Mouse (Mus musculus): Measurements from ENCODE around the gene Eepd1.
A peak's percentile ranks its signal among the peaks of the same experiment; 100 is the strongest.
"Not testable (repeated sequence)": the region's sequence is repeated elsewhere in the genome, so short reads cannot be mapped to it uniquely, and the experiment has no call there.

Eepd1 gene

GRCm38 (mm10) chr9:25481344-25482095, at the start of gene Eepd1:
Gene Eepd1 (plus strand): TSS chr9:25481547.
- peak; percentile 97 for DNase-seq

- no peak for DNase-seq
These were observed 42.5 kb upstream of the Eepd1 start for GRCm38 (mm10) chr9:25438836-25439235.

DNA sequence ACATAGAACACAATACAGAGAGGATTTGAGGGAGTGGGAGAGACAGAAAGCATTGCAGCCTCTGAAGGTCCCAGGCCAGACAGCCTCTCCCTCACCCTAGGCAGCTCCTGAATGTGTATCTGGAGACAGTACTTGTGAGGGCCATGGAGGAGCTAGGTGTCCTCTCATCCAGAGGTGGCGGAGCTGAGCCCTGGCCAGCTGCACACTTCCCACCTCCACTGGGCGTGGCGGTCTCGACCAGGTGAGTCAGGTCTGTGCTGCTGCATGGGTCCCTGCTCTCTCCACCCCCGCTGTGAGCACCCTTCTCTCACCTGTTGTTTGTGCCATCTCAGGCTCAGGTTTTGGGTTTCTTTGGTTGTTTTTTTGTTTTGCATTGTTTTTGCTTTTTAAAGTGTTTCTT, 41.3 kb upstream of the Eepd1 start:
- DNase-seq = not testable (repeated sequence)

DNA sequence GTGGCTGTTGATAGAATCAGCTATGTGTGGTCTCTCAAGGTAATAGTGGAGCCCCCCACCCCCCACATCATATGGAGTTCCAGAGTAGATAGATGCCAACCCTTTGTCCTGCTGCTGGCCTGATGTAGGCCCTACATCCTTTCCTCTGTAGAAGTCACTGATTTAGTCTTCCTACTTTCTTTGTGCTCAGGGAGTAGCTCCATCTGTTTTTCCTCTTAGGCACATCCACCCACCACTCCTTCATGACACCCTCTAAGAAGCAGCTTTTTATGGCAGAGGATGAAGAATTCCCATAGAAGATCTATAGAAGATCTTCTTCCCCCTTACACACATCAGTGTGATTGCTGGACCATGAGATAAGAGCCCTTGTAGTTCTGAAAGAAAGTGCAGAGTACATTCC, 39.3 kb upstream of the Eepd1 start:
- DNase-seq = no peak

DNA sequence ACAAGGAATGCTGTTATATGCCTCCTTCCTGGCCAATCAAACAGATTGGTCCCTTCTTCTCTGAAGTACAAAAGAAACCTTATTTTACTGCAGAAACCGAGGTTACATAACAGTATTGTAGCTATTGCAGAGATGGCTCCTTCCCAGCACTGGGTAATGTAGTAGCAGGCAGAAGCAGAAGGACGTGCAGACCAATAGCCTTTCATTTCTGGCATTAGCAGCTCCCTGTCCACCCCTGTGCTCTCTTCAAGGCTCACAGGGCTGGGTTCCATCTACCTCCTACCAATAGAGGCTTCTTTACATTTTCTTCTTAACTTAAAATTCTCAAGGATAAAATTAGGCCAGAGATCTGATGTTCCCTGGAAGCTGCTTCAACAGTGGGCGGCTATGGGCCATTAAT, 38.3 kb upstream of the Eepd1 start:
- peak; percentile 12 for DNase-seq

- no peak for DNase-seq
These were observed 37.8 kb upstream of the Eepd1 start for GRCm38 (mm10) chr9:25443546-25443945.

DNA sequence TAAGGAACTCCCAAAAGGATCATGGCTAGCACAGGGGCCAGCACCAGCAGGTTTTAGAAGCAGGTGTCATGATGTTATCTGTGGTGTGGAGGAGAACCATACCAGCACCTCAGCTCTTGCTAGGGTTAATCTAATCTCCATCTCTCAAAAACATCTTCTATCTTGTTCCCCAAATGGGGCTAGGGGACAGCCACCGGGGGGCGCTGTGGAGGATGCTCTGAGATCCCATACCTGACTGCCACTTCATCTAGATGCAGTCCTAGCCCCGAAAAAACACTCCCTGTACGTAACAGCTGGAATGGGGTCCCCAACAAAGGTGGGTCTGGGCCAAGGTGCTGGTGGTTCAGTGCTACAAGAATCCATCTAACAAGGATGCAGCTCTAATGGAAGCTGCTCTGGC, 31.0 kb upstream of the Eepd1 start:
- DNase-seq = no peak

GRCm38 (mm10) chr9:25455027-25455426, 26.3 kb upstream of the Eepd1 start:
- no peak for DNase-seq

GRCm38 (mm10) chr9:25460835-25461555, 20.4 kb upstream of the Eepd1 start:
- DNase-seq = no peak

- DNase-seq = no peak
These were observed 17.0 kb upstream of the Eepd1 start for GRCm38 (mm10) chr9:25464305-25464704.

DNA sequence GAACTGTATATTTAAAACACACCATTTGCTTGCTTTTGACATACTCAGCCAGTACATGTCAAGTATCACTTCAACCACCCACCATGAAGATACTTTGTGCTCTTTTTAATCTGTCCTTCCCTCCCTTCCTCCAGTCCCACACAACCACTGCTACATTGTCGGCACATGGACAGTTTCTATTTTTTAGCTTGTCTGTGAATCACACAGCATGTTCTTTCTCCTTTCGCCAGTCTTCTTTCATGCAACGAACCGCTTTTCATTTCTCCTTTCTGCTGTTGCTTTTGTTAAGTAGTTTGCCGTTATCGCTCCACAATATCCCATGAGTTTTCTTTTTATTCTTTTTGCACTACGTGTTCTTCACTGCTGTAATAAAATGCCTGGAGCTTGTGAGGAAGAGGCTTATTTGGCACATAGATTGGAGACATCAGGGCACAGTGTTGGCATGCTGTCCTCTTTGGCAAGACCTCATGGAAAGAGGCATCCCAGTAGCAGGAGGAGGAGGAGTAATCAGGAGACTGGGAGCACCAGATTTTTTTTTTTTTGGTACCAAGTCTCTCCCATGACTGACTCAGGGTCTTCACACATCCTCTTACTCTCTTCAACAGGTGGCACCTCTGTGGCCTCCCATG, 1.8 kb upstream of the Eepd1 start:
- DNase-seq = no peak

- no peak for DNase-seq
These were observed 671 bp upstream of the Eepd1 start for GRCm38 (mm10) chr9:25480676-25481075.

DNA sequence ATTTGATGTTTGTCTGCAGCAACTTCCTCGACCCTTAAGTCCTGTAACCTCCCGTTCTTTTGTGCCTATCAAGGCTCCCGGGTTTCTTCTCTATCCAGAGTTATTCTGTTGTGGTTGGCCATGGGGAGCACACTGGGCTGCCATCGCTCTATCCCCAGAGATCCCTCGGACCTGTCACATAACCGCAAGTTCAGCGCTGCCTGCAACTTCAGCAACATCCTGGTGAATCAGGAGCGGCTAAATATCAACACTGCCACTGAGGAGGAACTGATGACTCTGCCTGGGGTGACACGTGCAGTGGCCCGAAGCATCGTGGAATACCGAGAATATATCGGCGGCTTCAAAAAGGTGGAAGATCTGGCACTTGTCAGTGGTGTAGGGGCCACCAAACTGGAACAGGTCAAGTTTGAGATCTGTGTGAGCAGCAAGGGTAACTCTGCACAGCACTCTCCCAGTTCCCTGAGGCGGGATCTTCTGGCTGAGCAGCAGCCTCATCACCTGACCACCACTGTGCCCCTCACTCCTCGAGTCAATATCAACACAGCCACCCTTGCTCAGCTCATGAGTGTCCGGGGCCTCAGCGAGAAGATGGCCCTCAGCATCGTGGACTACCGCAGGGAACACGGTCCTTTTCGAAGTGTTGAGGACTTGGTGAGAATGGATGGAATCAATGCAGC, 1.1 kb downstream of the Eepd1 start:
- DNase-seq = no peak

DNA sequence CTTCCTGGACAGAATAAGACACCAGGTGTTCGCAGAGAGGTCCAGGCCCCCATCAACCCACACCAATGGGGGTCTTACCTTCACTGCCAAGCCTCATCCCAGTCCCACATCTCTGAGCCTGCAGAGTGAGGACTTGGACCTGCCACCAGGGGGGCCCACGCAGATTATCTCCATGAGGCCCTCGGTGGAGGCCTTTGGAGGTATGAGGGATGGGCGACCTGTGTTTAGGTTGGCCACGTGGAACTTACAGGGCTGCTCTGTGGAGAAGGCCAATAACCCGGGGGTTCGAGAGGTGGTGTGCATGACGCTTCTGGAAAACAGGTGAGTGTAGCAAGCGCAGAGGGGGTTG, 1.6 kb downstream of the Eepd1 start:
- no peak for DNase-seq

DNA sequence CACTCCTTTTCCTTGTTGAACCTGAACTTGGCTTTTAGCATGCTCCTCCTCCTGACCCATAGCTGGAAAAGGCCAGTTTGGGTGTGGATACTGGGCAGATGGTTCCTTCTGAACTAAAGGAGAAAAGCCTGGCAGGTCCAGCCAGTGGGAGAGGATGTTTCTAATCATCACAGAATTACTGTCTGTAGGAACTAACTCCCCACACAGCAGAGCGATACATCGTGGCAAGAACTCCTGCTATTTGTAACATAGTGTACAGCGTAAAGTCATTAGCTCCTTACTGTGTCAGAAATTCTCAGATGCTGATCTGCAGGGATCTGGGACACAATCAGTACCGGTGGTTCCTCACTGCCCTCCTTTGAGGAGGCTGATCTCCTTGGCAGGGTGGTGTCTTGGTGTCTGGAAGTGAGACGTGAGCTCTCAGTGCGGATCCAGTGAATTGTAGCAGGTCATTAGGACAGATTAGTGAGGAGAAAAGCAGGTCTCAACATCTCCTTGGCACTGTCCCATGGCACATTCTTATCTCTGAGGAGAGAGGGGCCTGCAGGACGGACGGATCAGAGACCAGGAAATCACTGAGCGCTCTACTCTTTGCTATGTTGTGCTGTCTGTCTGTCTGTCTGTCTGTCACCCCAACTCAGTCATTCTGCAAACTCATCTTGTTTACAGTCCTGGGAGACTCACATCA, 2.7 kb downstream of the Eepd1 start:
- DNase-seq = no peak

DNA sequence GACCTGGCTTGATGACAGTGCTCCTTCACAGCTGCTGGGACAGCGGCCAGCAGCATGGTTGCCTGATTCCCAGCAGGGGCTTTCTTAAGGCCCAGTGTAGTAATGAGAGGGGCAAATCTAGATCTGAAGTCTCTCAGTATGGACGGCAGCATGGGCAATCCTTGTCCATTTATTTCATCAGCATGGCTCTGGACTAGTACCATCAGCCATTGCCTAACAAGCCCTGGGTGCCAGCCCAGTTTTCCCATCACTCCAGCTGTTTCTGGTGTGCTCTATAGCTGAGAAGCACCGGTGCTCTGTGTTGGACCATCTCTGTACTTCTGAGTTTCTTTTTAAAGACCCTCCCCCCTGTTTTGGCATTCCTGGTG, 3.3 kb downstream of the Eepd1 start:
- no peak for DNase-seq

GRCm38 (mm10) chr9:25485006-25485405, 3.7 kb downstream of the Eepd1 start:
- no peak for DNase-seq

DNA sequence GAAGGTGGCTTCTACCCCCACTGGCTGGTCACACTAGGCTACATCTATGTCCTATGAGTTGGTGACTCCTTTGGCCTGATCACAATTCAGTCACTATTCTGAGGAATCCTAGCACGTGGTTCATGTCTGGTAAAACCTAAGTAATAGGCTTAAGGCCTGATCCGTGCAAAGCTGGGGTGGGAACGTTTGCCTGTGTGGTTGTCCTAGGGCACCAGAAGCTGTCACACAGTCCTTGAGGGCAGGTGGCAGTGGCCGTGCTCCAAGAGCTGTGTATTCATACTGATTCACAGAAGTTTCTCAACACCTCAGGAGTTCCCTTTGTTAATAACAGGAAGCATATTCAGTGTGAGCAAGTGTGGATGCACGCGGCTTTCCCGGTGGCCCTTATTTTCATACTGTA, 4.1 kb downstream of the Eepd1 start:
- no peak for DNase-seq

- no peak for DNase-seq
These were observed 5.0 kb downstream of the Eepd1 start for GRCm38 (mm10) chr9:25486246-25486807.

- DNase-seq = no peak
These were observed 6.2 kb downstream of the Eepd1 start for GRCm38 (mm10) chr9:25487446-25488110.

DNA sequence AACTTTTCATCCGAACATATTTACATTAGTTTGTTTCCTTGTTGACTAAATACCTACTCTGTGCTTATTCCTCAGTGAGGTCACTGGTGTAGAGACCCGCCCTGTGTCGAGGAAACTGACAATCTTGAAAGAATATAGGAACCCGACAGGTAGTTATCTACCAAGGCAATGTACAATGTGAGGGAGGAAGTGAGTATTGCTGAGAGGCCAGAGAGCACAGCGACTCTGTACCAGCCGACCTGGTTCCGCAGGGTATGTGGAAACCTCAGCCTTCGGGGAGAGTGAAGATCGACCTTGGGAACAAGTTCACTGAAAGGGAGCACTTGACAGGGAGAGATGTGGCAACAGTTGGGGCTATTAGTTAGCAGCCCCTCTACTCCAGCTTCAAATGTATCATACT, 7.2 kb downstream of the Eepd1 start:
- no peak for DNase-seq
